ENCODE assay signal across 24 mouse cellular contexts in the genomic region with DNA sequence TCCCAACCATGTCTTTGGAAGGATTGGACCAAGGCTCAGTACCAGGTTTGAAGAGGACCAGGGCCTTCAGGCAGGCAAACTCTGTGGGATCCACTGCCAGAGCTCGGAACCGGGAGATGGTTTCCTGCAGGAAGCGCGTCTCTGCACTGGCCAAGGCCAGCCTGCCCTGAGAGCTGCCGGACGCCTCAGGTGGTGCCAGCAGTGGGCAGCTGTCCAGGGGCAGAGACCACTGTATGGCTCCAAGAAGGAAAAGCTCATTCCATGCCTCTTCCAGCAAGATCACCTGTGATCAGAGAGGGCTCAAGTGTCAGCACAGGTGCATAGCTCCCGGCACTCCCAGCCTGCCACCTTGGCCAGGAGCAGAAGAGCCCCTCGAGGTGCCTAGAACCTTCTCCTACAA. TPM values are rescaled to one million over a fixed set of nuclear protein-coding genes. Genes with fewer than 3 reads are reported as not detected.
"Had no signal": no experiment of that assay in that cellular context is flagged by ENCODE, and none has a peak within 500 bp of the region (broad histone marks: within the 10 kb centered on the region; RNA-seq: fewer than 3 reads in every experiment).

No protein-coding gene starts in this region.

- ATAC-seq: midbrain, embryonic 15.5 days had no signal

- H3K27me3 ChIP-seq: kidney, embryonic 15.5 days; midbrain, embryonic 15.5 days; neural tube, embryonic 12.5 days; neural tube, embryonic 15.5 days had no signal

- H3K27ac ChIP-seq: kidney, embryonic 15.5 days; liver, embryonic 13.5 days; macrophage; midbrain, embryonic 12.5 days; midbrain, embryonic 15.5 days; neural tube, embryonic 12.5 days; neural tube, embryonic 15.5 days had no signal

- H3K4me2 ChIP-seq: kidney, embryonic 15.5 days; liver, embryonic 13.5 days; midbrain, embryonic 12.5 days; midbrain, embryonic 15.5 days; neural tube, embryonic 12.5 days; neural tube, embryonic 15.5 days had no signal

- H3K9ac ChIP-seq: kidney, embryonic 15.5 days; liver, embryonic 13.5 days; midbrain, embryonic 12.5 days; midbrain, embryonic 15.5 days; neural tube, embryonic 12.5 days; neural tube, embryonic 15.5 days had no signal

- H3K4me3 ChIP-seq: kidney, embryonic 15.5 days; liver, embryonic 13.5 days; midbrain, embryonic 12.5 days; midbrain, embryonic 15.5 days; neural tube, embryonic 12.5 days; neural tube, embryonic 15.5 days had no signal

- H3K4me1 ChIP-seq: liver, embryonic 13.5 days; midbrain, embryonic 12.5 days; midbrain, embryonic 15.5 days; neural tube, embryonic 12.5 days had no signal

- H3K9me3 ChIP-seq: kidney, embryonic 15.5 days; liver, embryonic 13.5 days; midbrain, embryonic 12.5 days; midbrain, embryonic 15.5 days; neural tube, embryonic 12.5 days; neural tube, embryonic 15.5 days had no signal

- H3K36me3 ChIP-seq: kidney, embryonic 15.5 days; liver, embryonic 13.5 days; midbrain, embryonic 12.5 days; midbrain, embryonic 15.5 days; neural tube, embryonic 12.5 days; neural tube, embryonic 15.5 days had no signal

- DNase-seq: kidney, adult 2 months; kidney, postnatal 14 days; liver, embryonic 13.5 days; lung, adult 2 months; lung, postnatal 14 days; right cerebral cortex, adult 18-20 months; right cerebral cortex, postnatal 14 days; right cerebral cortex, postnatal 4 days; thymus, adult 2 months; thymus, postnatal 25 days had no signal

RNA-seq across cellular contexts. Expression of a gene that starts 13.2 kb away (rescaled TPM):
- total RNA-seq: layer of hippocampus, adult 18-20 months; layer of hippocampus, postnatal 14 days; left cerebral cortex, adult 8-10 months; left cerebral cortex, postnatal 25 days; liver, adult 2 months; megakaryocyte, adult 5-6 weeks had no signal
- polyA plus RNA-seq: kidney, embryonic 15.5 days; liver, adult 2 months; liver, embryonic 13.5 days; lung, adult 2 months; lung, embryonic 16.5 days; macrophage; midbrain, embryonic 12.5 days; midbrain, embryonic 15.5 days; neural tube, embryonic 15.5 days; stomach, embryonic 14.5 days; thymus, adult 2 months had no signal
